Mouse (Mus musculus) midbrain, embryonic 14.5 days (tissue): ENCODE measurements around the gene Nrde2. TPM values are rescaled to one million over a fixed set of nuclear protein-coding genes. Genes with fewer than 3 reads are reported as not detected.

Source experiments
- ATAC-seq: fragments of 200-750 bp; cut with Nextera tagmentation; 2 replicates; pipeline ENCODE4 v1.8.0; 2017; ENCODE audit warnings: moderate number of reproducible peaks, moderate library complexity; ENCODE audit not compliant: low FRiP score, low TSS enrichment
- DNase-seq: peaks from one replicate; pipeline ENCODE4 v3.0.0-alpha.2; 2015
- H3K27ac ChIP-seq: fragments of 300-500 bp; sonication (generic); replicated peaks from 2 replicates; pipeline ENCODE4 v1.5.1; 2014; ENCODE audit warnings: mild to moderate bottlenecking, low read depth, low read length, moderate library complexity
- H3K27me3 ChIP-seq: fragments of 300-500 bp; sonication (generic); 2 replicates; pipeline ENCODE4 v1.6.1; 2014; ENCODE audit warnings: low read length, control low read depth, mixed read lengths; ENCODE audit not compliant: control insufficient read depth, insufficient read depth
- H3K36me3 ChIP-seq: fragments of 300-500 bp; sonication (generic); 2 replicates; pipeline ENCODE4 v1.6.1; 2014; ENCODE audit warnings: low read length, control low read depth; ENCODE audit not compliant: control insufficient read depth, insufficient read depth
- H3K4me1 ChIP-seq: fragments of 300-500 bp; sonication (generic); 2 replicates; pipeline ENCODE4 v1.6.1; 2014; ENCODE audit warnings: mild to moderate bottlenecking, antibody characterized with exemption, low read length, control low read depth; ENCODE audit not compliant: control insufficient read depth, insufficient read depth
- H3K4me2 ChIP-seq: fragments of 300-500 bp; sonication (generic); 2 replicates; pipeline ENCODE4 v1.6.1; 2014; ENCODE audit warnings: mild to moderate bottlenecking, low read length, moderate library complexity
- H3K4me3 ChIP-seq: fragments of 300-500 bp; sonication (generic); replicated peaks from 2 replicates; pipeline ENCODE4 v1.5.1; 2014; ENCODE audit warnings: low read depth, low read length
- H3K9ac ChIP-seq: fragments of 300-500 bp; sonication (generic); replicated peaks from 2 replicates; pipeline ENCODE4 v1.6.1; 2014; ENCODE audit warnings: mild to moderate bottlenecking, low read length, moderate library complexity
- H3K9me3 ChIP-seq: fragments of 300-500 bp; sonication (generic); 2 replicates; pipeline ENCODE4 v1.6.1; 2016; ENCODE audit warnings: low read length, control low read depth, mixed read lengths; ENCODE audit not compliant: control insufficient read depth
- WGBS: fragments of 180-500 bp; shearing (Covaris S2); extraction: QIAGEN DNeasy Blood & Tissue Kit; methylation state at CpG from one replicate; pipeline ENCODE4 v1.1.7; 2014; 5-methylcytosine and 5-hydroxymethylcytosine counted together
- polyA plus RNA-seq: library from polyadenylated mRNA; unstranded; fragments of >200 nt; fragmentation: Nextera tagmentation; extraction: Ambion mirVana; gene quantifications from 2 replicates; pipeline ENCODE4 v1.2.1, GENCODE M21; 2014

Nrde2 gene
- polyA plus RNA-seq, 1 experiment from 2014 or later, result 14.1 TPM

- H3K9me3 ChIP-seq, result no peaks in the 10 kb centered on the region
- H3K4me2 ChIP-seq, result no peak overlapping the region
- no peaks in the 10 kb centered on the region for H3K27me3 ChIP-seq
- 60% methylated on average over 4 of the region's 4 CpGs for WGBS
- DNase-seq, result peak; percentile 46
- H3K9ac ChIP-seq, result no peak overlapping the region
- H3K4me1 ChIP-seq, result no peaks in the 10 kb centered on the region
- H3K36me3 ChIP-seq, result no peaks in the 10 kb centered on the region
- no peak overlapping the region for H3K4me3 ChIP-seq
- no peak for ATAC-seq
- H3K27ac ChIP-seq, result no peak overlapping the region
Measured at GRCm38 (mm10) chr12:100075715-100076114, 83.7 kb downstream of the Nrde2 start.

Other genes with a start within 250 kb of the Nrde2 start
- gene Kcnk13, start 195.2 kb downstream of the Nrde2 start, polyA plus RNA-seq, result 0.24 and 0.79 TPM in 2 replicates
- 257 and 284 TPM in 2 replicates for gene Psmc1, start 49.5 kb downstream of the Nrde2 start, polyA plus RNA-seq
- 2,581 and 2,856 TPM in 2 replicates for gene Calm1, start 39.8 kb upstream of the Nrde2 start, polyA plus RNA-seq